Mouse (Mus musculus): ENCODE results near the gene Phtf1.

Gene Phtf1

GRCm38 (mm10) chr3:104020101-104020500 is 52.2 kb downstream of the Phtf1 start:
- no peak for DNase-seq (ENCODE audit: low spot score)

DNA sequence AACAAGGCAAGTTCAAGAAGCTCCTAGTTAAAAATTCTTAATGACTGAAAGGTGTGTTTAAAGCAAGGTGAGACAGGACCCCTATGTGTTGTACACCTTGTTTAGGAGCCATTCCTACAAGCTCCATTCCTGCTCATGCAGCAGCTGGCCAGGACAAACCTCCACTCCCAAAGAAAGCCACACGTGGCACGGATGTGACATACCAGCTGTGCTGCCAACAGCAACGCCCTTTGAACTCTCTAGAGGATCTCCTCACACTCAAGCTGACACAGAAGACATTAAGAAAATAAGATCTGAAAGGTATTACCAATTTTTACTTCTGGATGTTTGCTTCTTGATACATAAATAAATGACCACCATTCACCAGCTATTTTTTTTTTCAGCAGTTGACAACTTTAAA is 59.0 kb downstream of the Phtf1 start:
- DNase-seq (ENCODE audit: low spot score) = no peak

- no peak for DNase-seq (ENCODE audit: low spot score)
Measured at GRCm38 (mm10) chr3:104032086-104032485, 64.2 kb downstream of the Phtf1 start.

DNA sequence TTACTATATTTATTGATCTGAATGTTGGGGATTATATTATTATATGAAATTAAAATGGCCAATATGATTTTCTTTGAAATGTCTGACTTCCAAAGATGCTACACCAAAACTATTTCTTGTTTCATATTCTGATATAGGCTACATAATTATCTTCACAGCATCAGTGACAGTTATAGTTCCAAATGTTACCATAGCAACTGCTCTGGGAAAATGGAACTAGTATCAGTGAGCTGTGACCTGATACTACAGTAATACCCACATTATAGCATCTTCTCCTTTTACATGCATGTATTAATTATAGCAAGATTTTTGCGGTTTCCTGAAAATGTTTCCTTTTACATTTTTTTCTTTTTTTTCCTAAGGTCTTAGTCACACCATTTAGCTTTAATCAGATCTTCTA is 64.8 kb downstream of the Phtf1 start:
- DNase-seq (ENCODE audit: low spot score) = no peak

DNA sequence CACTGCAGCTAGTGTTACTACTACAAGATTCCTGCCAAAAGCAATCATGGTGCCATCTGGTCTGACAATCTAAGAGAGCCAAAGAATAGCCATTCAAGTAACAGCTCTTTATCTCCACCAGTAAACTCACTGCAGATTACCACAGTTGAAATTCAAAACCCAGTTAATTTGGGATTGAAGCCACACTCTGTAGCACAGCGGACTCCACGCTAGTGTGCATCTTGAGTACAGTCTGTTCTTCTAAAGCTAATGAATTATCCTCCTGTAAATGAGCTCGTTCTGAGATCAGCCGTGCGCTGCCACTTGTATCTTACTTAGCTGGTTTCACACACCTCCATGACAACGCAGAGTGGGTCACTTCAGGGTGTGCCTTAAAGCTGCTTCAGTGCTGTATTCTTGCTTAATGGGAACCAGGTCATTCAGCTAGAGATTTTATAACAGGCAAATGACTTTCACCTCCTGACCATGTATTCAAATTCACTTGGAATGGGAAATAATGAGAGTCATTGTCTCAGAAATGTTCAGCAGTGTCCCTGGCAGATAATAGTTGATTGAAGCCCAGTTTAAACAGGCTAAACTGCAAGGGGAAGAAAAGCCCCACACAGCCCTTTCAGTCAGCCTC is 91.2 kb downstream of the Phtf1 start:
- DNase-seq (ENCODE audit: low spot score) = no peak

- no peak for DNase-seq (ENCODE audit: low spot score)
Measured at GRCm38 (mm10) chr3:104069395-104069794, 101.5 kb downstream of the Phtf1 start.

Measured in yolk sac, embryonic 10.5 days (tissue).